In the genomic region with DNA sequence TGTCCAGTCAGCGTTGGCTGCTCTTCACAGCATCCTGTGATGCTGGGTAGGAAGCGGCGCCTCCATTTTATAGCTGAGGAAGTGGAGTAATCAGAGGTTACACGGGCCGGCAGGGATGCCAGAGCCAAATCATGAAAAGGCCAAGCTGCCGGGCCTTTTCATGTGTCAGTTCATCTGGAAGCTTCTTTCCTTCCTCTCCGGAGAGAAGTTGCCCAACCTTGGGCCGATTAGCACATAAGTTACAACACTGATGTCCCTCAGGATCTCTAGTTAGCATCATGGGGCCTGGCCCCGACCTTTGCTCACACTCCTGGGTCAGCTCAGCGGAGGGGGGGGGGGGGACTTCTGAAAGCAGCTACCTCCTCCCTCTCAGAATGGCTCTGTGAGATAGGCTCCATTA, we compare ENCODE assay signal across 8 mouse cellular contexts. TPM values are rescaled to one million over a fixed set of nuclear protein-coding genes. Genes with fewer than 3 reads are reported as not detected.
DNase-seq lines count a peak whose midpoint lies in the region; ATAC-seq and TF ChIP-seq lines count a peak whose summit lies in the region.

No protein-coding gene starts in this region.

- H3K27ac ChIP-seq in forebrain, embryonic 12.5 days = peak overlapping the region; percentile 42; the same call in 1 of the 2 replicates
- H3K27ac ChIP-seq in forebrain, embryonic 15.5 days (replicated peaks) = no peak overlapping the region
- peak overlapping the region; percentile 66 for H3K27ac ChIP-seq in liver, adult 2 months (replicated peaks; ENCODE audit: insufficient read depth, low read depth, low read length)
- H3K27ac ChIP-seq in left cerebral cortex, adult 2 months = no peak overlapping the region

- no peak overlapping the region for H3K9ac ChIP-seq in forebrain, embryonic 12.5 days
- H3K9ac ChIP-seq in forebrain, embryonic 15.5 days (replicated peaks) = no peak overlapping the region
- peak overlapping the region; percentile 11; the same call in 1 of the 2 replicates for H3K9ac ChIP-seq in liver, adult 2 months (ENCODE audit: low read depth, low read length)

- TF ChIP-seq POLR2A in liver, adult 2 months (IDR thresholded peaks at IDR 0.05; ENCODE audit: extremely low read depth, insufficient read depth, low read length) = no peak

- no peaks in the 10 kb centered on the region for H3K9me3 ChIP-seq in forebrain, embryonic 12.5 days
- no peaks in the 10 kb centered on the region for H3K9me3 ChIP-seq in forebrain, embryonic 15.5 days

- no peak for ATAC-seq in forebrain, embryonic 12.5 days (ENCODE audit: low FRiP score)
- no peak for ATAC-seq in forebrain, embryonic 15.5 days (replicated peaks)
- peak; percentile 48 for ATAC-seq in common myeloid progenitor, adult 5-6 weeks (replicated peaks; ENCODE audit: low read depth, poor library complexity, severe bottlenecking)

- TF ChIP-seq CTCF in liver, adult 2 months (IDR thresholded peaks at IDR 0.05; ENCODE audit: low read depth, low read length) = no peak
- no peak for TF ChIP-seq CTCF in left cerebral cortex, adult 2 months (IDR thresholded peaks at IDR 0.05)

- peaks cover 44% of the 10 kb centered on the region for H3K4me1 ChIP-seq in forebrain, embryonic 12.5 days
- H3K4me1 ChIP-seq in forebrain, embryonic 15.5 days = peaks cover 29% of the 10 kb centered on the region
- H3K4me1 ChIP-seq in liver, adult 2 months (ENCODE audit: control insufficient read depth, insufficient read depth, low read length) = peaks cover 18% of the 10 kb centered on the region

- no peaks in the 10 kb centered on the region for H3K36me3 ChIP-seq in forebrain, embryonic 12.5 days (replicated peaks)
- no peaks in the 10 kb centered on the region for H3K36me3 ChIP-seq in forebrain, embryonic 15.5 days
- H3K36me3 ChIP-seq in liver, adult 2 months (ENCODE audit: control insufficient read depth, insufficient read depth, low read length) = peaks cover 10% of the 10 kb centered on the region

- no peak overlapping the region for H3K4me3 ChIP-seq in forebrain, embryonic 12.5 days (replicated peaks)
- no peak overlapping the region for H3K4me3 ChIP-seq in forebrain, embryonic 15.5 days
- no peak overlapping the region for H3K4me3 ChIP-seq in liver, adult 2 months (ENCODE audit: insufficient read depth, low read depth, low read length)
- no peak overlapping the region for H3K4me3 ChIP-seq in left cerebral cortex, adult 2 months

- no peaks in the 10 kb centered on the region for H3K79me2 ChIP-seq in liver, adult 2 months (ENCODE audit: control insufficient read depth, insufficient read depth, low read length)

- 59% methylated on average over 10 of the region's 10 CpGs for WGBS in forebrain, embryonic 12.5 days
- WGBS in forebrain, embryonic 15.5 days = 45% methylated on average over 10 of the region's 10 CpGs
- WGBS in liver, adult 2 months = under 1% methylated on average over 10 of the region's 10 CpGs

- peaks cover 22% of the 10 kb centered on the region for H3K27me3 ChIP-seq in forebrain, embryonic 12.5 days
- peaks cover 6% of the 10 kb centered on the region; the same call in 1 of the 2 replicates for H3K27me3 ChIP-seq in forebrain, embryonic 15.5 days
- no peaks in the 10 kb centered on the region for H3K27me3 ChIP-seq in liver, adult 2 months (ENCODE audit: control insufficient read depth, insufficient read depth, low read length)

- peak; percentile 53 for DNase-seq in heart, postnatal 25 days (ENCODE audit: low spot score)
- DNase-seq in liver, adult 2 months (ENCODE audit: extremely low read depth, low read depth, low spot score) = peak; percentile 96
- DNase-seq in skeletal muscle tissue, adult 2 months (ENCODE audit: low read depth, low spot score) = peak; percentile 68
- no peak for DNase-seq in right cerebral cortex, postnatal 36 days (ENCODE audit: low spot score in 2 of 2)
- no peak for DNase-seq in left cerebral cortex, adult 2 months (ENCODE audit: extremely low spot score in 1 of 2, low spot score in 2 of 2)

- intact Hi-C loops in heart, postnatal 25 days (cut with DNase I) = no loop called here
- intact Hi-C loops in left cerebral cortex, adult 2 months (cut with DNase I) = no loop called here

- H3K4me2 ChIP-seq in forebrain, embryonic 12.5 days = no peak overlapping the region
- no peak overlapping the region for H3K4me2 ChIP-seq in forebrain, embryonic 15.5 days (replicated peaks)

RNA-seq across cellular contexts. Expression of a gene that starts 7.4 kb away (rescaled TPM):
- polyA plus RNA-seq in forebrain, embryonic 12.5 days (2016; fragmentation: Nextera tagmentation; extraction: Ambion mirVana) = 37.1 and 40.0 TPM in 2 replicates
- 33.3 and 36.4 TPM in 2 replicates for polyA plus RNA-seq in forebrain, embryonic 15.5 days (2015; fragmentation: Nextera tagmentation; extraction: Ambion mirVana)
- total RNA-seq in common myeloid progenitor, adult 5-6 weeks (2017) = 28.8 and 37.5 TPM in 2 replicates
- total RNA-seq in heart, postnatal 25 days (2021) = 10 to 100 TPM; 18.5 to 19.5 TPM
- 29.3 and 29.9 TPM in 2 replicates for total RNA-seq in liver, adult 2 months (2014; rRNA removed)
- 45.5 and 48.4 TPM in 2 replicates for polyA plus RNA-seq in liver, adult 2 months (2012; rRNA removed)
- 100 to 1,000 TPM; 101 to 116 TPM for total RNA-seq in left cerebral cortex, adult 2 months (2021)

Comparison
In these comparisons a context has a peak if more than half of its experiments do, and no peak if none do; other contexts are left out.
1. H3K27ac ChIP-seq: peak in forebrain, embryonic 12.5 days (single experiment) and liver, adult 2 months (single experiment); none in forebrain, embryonic 15.5 days (single experiment) and left cerebral cortex, adult 2 months (single experiment).
2. DNase-seq: peak in heart, postnatal 25 days (single experiment), liver, adult 2 months (single experiment) and skeletal muscle tissue, adult 2 months (single experiment); none in right cerebral cortex, postnatal 36 days (0 of 2) and left cerebral cortex, adult 2 months (0 of 2).